ENCODE assay signal across 8 mouse cellular contexts in genomic region chr9:107904726-107905125, GRCm38 (mm10). TPM values are rescaled to one million over a fixed set of nuclear protein-coding genes. Genes with fewer than 3 reads are reported as not detected.
A peak's percentile ranks its signal among the peaks of the same experiment; 100 is the strongest.
DNase-seq lines count a peak whose midpoint lies in the region; ATAC-seq and TF ChIP-seq lines count a peak whose summit lies in the region.

No protein-coding gene starts in this region.

- no peak for ATAC-seq in intestine, postnatal 0 days
- ATAC-seq in limb, embryonic 12.5 days (ENCODE audit: insufficient number of reproducible peaks, insufficient read depth, low FRiP score, low TSS enrichment, low read depth), result peak; percentile 9; the same call in 1 of the 2 replicates
- ATAC-seq in midbrain, postnatal 0 days (ENCODE audit: low FRiP score), result peak; percentile 55

- peaks cover 30% of the 10 kb centered on the region for H3K36me3 ChIP-seq in intestine, postnatal 0 days (ENCODE audit: control insufficient read depth, insufficient read depth)
- H3K36me3 ChIP-seq in limb, embryonic 12.5 days, result peaks cover 7% of the 10 kb centered on the region
- peaks cover 11% of the 10 kb centered on the region for H3K36me3 ChIP-seq in midbrain, postnatal 0 days (ENCODE audit: insufficient read depth, low read length)
- peaks cover 15% of the 10 kb centered on the region for H3K36me3 ChIP-seq in spleen, adult 2 months (ENCODE audit: control insufficient read depth, insufficient read depth, low read length)

- peaks cover 5% of the 10 kb centered on the region; the same call in 1 of the 2 replicates for H3K4me1 ChIP-seq in intestine, postnatal 0 days (replicated peaks; ENCODE audit: control insufficient read depth, insufficient read depth, low read length)
- peaks cover 51% of the 10 kb centered on the region for H3K4me1 ChIP-seq in limb, embryonic 12.5 days (replicated peaks)
- H3K4me1 ChIP-seq in midbrain, postnatal 0 days (ENCODE audit: insufficient read depth, low read length), result peaks cover 5% of the 10 kb centered on the region; the same call in 1 of the 2 replicates
- H3K4me1 ChIP-seq in spleen, adult 2 months (ENCODE audit: control insufficient read depth, insufficient read depth, insufficient read length), result peaks cover 2% of the 10 kb centered on the region; the same call in 1 of the 2 replicates

- peak; percentile 98 for TF ChIP-seq CTCF in intestine, postnatal 0 days (IDR thresholded peaks at IDR 0.05; ENCODE audit: low read depth)
- TF ChIP-seq CTCF in midbrain, postnatal 0 days (IDR thresholded peaks at IDR 0.05), result peak; percentile 98
- TF ChIP-seq CTCF in spleen, adult 2 months (IDR thresholded peaks at IDR 0.05; ENCODE audit: extremely low read depth, insufficient read depth, insufficient read length, insufficient replicate concordance), result peak; percentile 91; the same call in 1 of the 2 replicates

- H3K4me3 ChIP-seq in intestine, postnatal 0 days (ENCODE audit: low read depth, low read length), result no peak overlapping the region
- H3K4me3 ChIP-seq in limb, embryonic 12.5 days (replicated peaks), result no peak overlapping the region
- no peak overlapping the region for H3K4me3 ChIP-seq in midbrain, postnatal 0 days (ENCODE audit: low read depth, low read length)
- H3K4me3 ChIP-seq in spleen, adult 2 months (ENCODE audit: extremely low read depth, insufficient read depth, insufficient read length), result no peak overlapping the region

- TF ChIP-seq POLR2A in spleen, adult 2 months (IDR thresholded peaks at IDR 0.05; ENCODE audit: low read depth, low read length), result no peak

- peak; percentile 47 for DNase-seq in 3134 (ENCODE audit: extremely low read depth, insufficient read length, low spot score)
- peak; percentile 85 to 90 for DNase-seq in adrenal gland, adult 18-20 months (ENCODE audit: low spot score in 2 of 2)
- DNase-seq in embryo, embryonic 11 days, result peak; percentile 91
- DNase-seq in gastrocnemius, postnatal 4 days (ENCODE audit: low spot score in 2 of 2), result peak; percentile 77 to 84
- peak; percentile 91 for DNase-seq in midbrain, postnatal 0 days (ENCODE audit: low spot score)
- peak; percentile 68 to 80 for DNase-seq in spleen, adult 2 months (ENCODE audit: low read depth in 1 of 2, low spot score in 2 of 2)

- no peak overlapping the region for H3K27ac ChIP-seq in intestine, postnatal 0 days (ENCODE audit: low read depth, low read length)
- H3K27ac ChIP-seq in limb, embryonic 12.5 days, result 0 out of 2 replicates have a peak overlapping the region, but pooled peaks have one; percentile 19
- H3K27ac ChIP-seq in midbrain, postnatal 0 days (ENCODE audit: low read depth, low read length), result 0 out of 2 replicates have a peak overlapping the region, but pooled peaks have one; percentile 38
- no peak overlapping the region for H3K27ac ChIP-seq in spleen, adult 2 months (ENCODE audit: insufficient read depth, low read length)

- 3% methylated on average over 4 of the region's 4 CpGs for WGBS in intestine, postnatal 0 days
- WGBS in limb, embryonic 12.5 days, result 9% methylated on average over 4 of the region's 4 CpGs
- WGBS in midbrain, postnatal 0 days, result 2% methylated on average over 4 of the region's 4 CpGs
- WGBS in spleen, adult 2 months, result 5% methylated on average over 4 of the region's 4 CpGs

- no peak overlapping the region for H3K9ac ChIP-seq in intestine, postnatal 0 days (ENCODE audit: low read depth, low read length)
- no peak overlapping the region for H3K9ac ChIP-seq in limb, embryonic 12.5 days (replicated peaks)
- no peak overlapping the region for H3K9ac ChIP-seq in midbrain, postnatal 0 days (replicated peaks; ENCODE audit: low read length, poor library complexity, severe bottlenecking)

- no peaks in the 10 kb centered on the region for H3K9me3 ChIP-seq in intestine, postnatal 0 days (ENCODE audit: control insufficient read depth)
- no peaks in the 10 kb centered on the region for H3K9me3 ChIP-seq in limb, embryonic 12.5 days
- no peaks in the 10 kb centered on the region for H3K9me3 ChIP-seq in midbrain, postnatal 0 days (ENCODE audit: low read length)

- no peaks in the 10 kb centered on the region for H3K27me3 ChIP-seq in intestine, postnatal 0 days (replicated peaks; ENCODE audit: control insufficient read depth, insufficient read depth, low read length)
- peaks cover 42% of the 10 kb centered on the region for H3K27me3 ChIP-seq in limb, embryonic 12.5 days
- no peaks in the 10 kb centered on the region for H3K27me3 ChIP-seq in midbrain, postnatal 0 days (ENCODE audit: insufficient read depth, low read length)
- H3K27me3 ChIP-seq in spleen, adult 2 months (ENCODE audit: control insufficient read depth, insufficient read depth, low read length), result no peaks in the 10 kb centered on the region

- H3K4me2 ChIP-seq in intestine, postnatal 0 days (replicated peaks; ENCODE audit: low read depth), result no peak overlapping the region
- H3K4me2 ChIP-seq in limb, embryonic 12.5 days, result no peak overlapping the region
- no peak overlapping the region for H3K4me2 ChIP-seq in midbrain, postnatal 0 days (ENCODE audit: low read depth, low read length, poor library complexity, severe bottlenecking)

RNA-seq across cellular contexts. Expression of gene Mst1r, which starts 1.9 kb away (rescaled TPM):
- total RNA-seq in adrenal gland, adult 18-20 months (2021), result 10 to 100 TPM; 10.8 to 11.4 TPM
- total RNA-seq in gastrocnemius, postnatal 4 days (2021), result 1 to 10 TPM; 5.3 to 5.4 TPM
- polyA plus RNA-seq in intestine, postnatal 0 days (2015; fragmentation: Nextera tagmentation; extraction: Ambion mirVana), result 7.1 and 8.8 TPM in 2 replicates
- 2.5 and 3.1 TPM in 2 replicates for polyA plus RNA-seq in limb, embryonic 12.5 days (2016; fragmentation: Nextera tagmentation; extraction: Ambion mirVana)
- total RNA-seq in midbrain, postnatal 0 days (2014; rRNA removed), result 1.2 and 1.8 TPM in 2 replicates
- polyA plus RNA-seq in midbrain, postnatal 0 days (2015; fragmentation: Nextera tagmentation; extraction: Ambion mirVana), result 1.1 and 1.2 TPM in 2 replicates
- 1.8 and 2.7 TPM in 2 replicates for polyA plus RNA-seq in spleen, adult 2 months (2012; rRNA removed)

RNA-seq across cellular contexts. Expression of gene Mon1a, which starts 16.8 kb away (rescaled TPM):
- 10 to 100 TPM; 18.8 to 21.5 TPM for total RNA-seq in adrenal gland, adult 18-20 months (2021)
- total RNA-seq in gastrocnemius, postnatal 4 days (2021), result 1 to 10 TPM; 5.3 to 6.2 TPM
- polyA plus RNA-seq in intestine, postnatal 0 days (2015; fragmentation: Nextera tagmentation; extraction: Ambion mirVana), result 31.6 and 34.7 TPM in 2 replicates
- polyA plus RNA-seq in limb, embryonic 12.5 days (2016; fragmentation: Nextera tagmentation; extraction: Ambion mirVana), result 10.4 and 12.9 TPM in 2 replicates
- 23.9 and 24.9 TPM in 2 replicates for total RNA-seq in midbrain, postnatal 0 days (2014; rRNA removed)
- polyA plus RNA-seq in midbrain, postnatal 0 days (2015; fragmentation: Nextera tagmentation; extraction: Ambion mirVana), result 16.7 and 18.1 TPM in 2 replicates
- polyA plus RNA-seq in spleen, adult 2 months (2012; rRNA removed), result 23.4 and 29.3 TPM in 2 replicates

RNA-seq across cellular contexts. Expression of gene Actl11, which starts 23.5 kb away (rescaled TPM):
- total RNA-seq in adrenal gland, adult 18-20 months (2021), result not detected
- not detected for total RNA-seq in gastrocnemius, postnatal 4 days (2021)
- not detected in 2 replicates for polyA plus RNA-seq in intestine, postnatal 0 days (2015; fragmentation: Nextera tagmentation; extraction: Ambion mirVana)
- not detected in 2 replicates for polyA plus RNA-seq in limb, embryonic 12.5 days (2016; fragmentation: Nextera tagmentation; extraction: Ambion mirVana)
- total RNA-seq in midbrain, postnatal 0 days (2014; rRNA removed), result 0.05 TPM in 1 of 2 replicates, not detected in the other
- not detected in 2 replicates for polyA plus RNA-seq in midbrain, postnatal 0 days (2015; fragmentation: Nextera tagmentation; extraction: Ambion mirVana)
- polyA plus RNA-seq in spleen, adult 2 months (2012; rRNA removed), result not detected in 2 replicates

RNA-seq across cellular contexts. Expression of gene Camkv, which starts 30.7 kb away (rescaled TPM):
- 1 to 10 TPM; 4.2 to 6.2 TPM for total RNA-seq in adrenal gland, adult 18-20 months (2021)
- total RNA-seq in gastrocnemius, postnatal 4 days (2021), result under 1 TPM; 0.41 to 0.52 TPM
- polyA plus RNA-seq in intestine, postnatal 0 days (2015; fragmentation: Nextera tagmentation; extraction: Ambion mirVana), result 0.37 and 0.42 TPM in 2 replicates
- 11.3 and 12.7 TPM in 2 replicates for polyA plus RNA-seq in limb, embryonic 12.5 days (2016; fragmentation: Nextera tagmentation; extraction: Ambion mirVana)
- total RNA-seq in midbrain, postnatal 0 days (2014; rRNA removed), result 133 and 153 TPM in 2 replicates
- 136 and 149 TPM in 2 replicates for polyA plus RNA-seq in midbrain, postnatal 0 days (2015; fragmentation: Nextera tagmentation; extraction: Ambion mirVana)
- 0.07 and 0.08 TPM in 2 replicates for polyA plus RNA-seq in spleen, adult 2 months (2012; rRNA removed)

RNA-seq across cellular contexts. Expression of gene Rbm6, which starts 31.7 kb away (rescaled TPM):
- total RNA-seq in adrenal gland, adult 18-20 months (2021), result 10 to 100 TPM; 48.3 to 52.8 TPM
- 10 to 100 TPM; 40.7 to 47.3 TPM for total RNA-seq in gastrocnemius, postnatal 4 days (2021)
- polyA plus RNA-seq in intestine, postnatal 0 days (2015; fragmentation: Nextera tagmentation; extraction: Ambion mirVana), result 21.1 and 26.2 TPM in 2 replicates
- 111 TPM in 2 replicates for polyA plus RNA-seq in limb, embryonic 12.5 days (2016; fragmentation: Nextera tagmentation; extraction: Ambion mirVana)
- 81.3 and 87.9 TPM in 2 replicates for total RNA-seq in midbrain, postnatal 0 days (2014; rRNA removed)
- 48.8 and 57.9 TPM in 2 replicates for polyA plus RNA-seq in midbrain, postnatal 0 days (2015; fragmentation: Nextera tagmentation; extraction: Ambion mirVana)
- 10.2 and 12.4 TPM in 2 replicates for polyA plus RNA-seq in spleen, adult 2 months (2012; rRNA removed)

Comparison
In these comparisons a context has a peak if more than half of its experiments do, and no peak if none do; other contexts are left out.
1. H3K27ac ChIP-seq: peak in limb, embryonic 12.5 days (single experiment) and midbrain, postnatal 0 days (single experiment); none in intestine, postnatal 0 days (single experiment) and spleen, adult 2 months (single experiment).
2. Peak in every context shown above with its lines, with median percentiles within 50 percentile points of each other: DNase-seq and CTCF ChIP-seq.